Mouse (Mus musculus) bone marrow macrophage, adult 2 months (primary cell): ENCODE measurements around the gene Bmp2k.

Experiments
- CTCF ChIP-seq: IDR thresholded peaks from 2 replicates; pipeline ENCODE4 v1.5.1; 2012; ENCODE audit warnings: low read depth, mild to moderate bottlenecking, low read length, moderate library complexity
- POLR2A ChIP-seq: IDR thresholded peaks from 2 replicates; pipeline ENCODE4 v1.6.1; 2012; ENCODE audit warnings: mild to moderate bottlenecking, low read depth, low read length, borderline replicate concordance

GRCm38 (mm10) chr5:96964062-96965028 lies 33.1 kb upstream of the Bmp2k start:
- TF ChIP-seq CTCF (no peak), POLR2A (no peak)
